Mouse (Mus musculus): ENCODE measurements around the gene Ddx47.

- TF ChIP-seq CTCF (IDR thresholded peaks at IDR 0.05; ENCODE audit: control insufficient read depth, insufficient read depth, insufficient replicate concordance, low read depth, low read length), result no peak
- TF ChIP-seq POLR2A (IDR thresholded peaks at IDR 0.05; ENCODE audit: control insufficient read depth, low read depth, low read length), result no peak
These were observed 47.5 kb upstream of the Ddx47 start for GRCm38 (mm10) chr6:134963910-134964309.

All from testis, adult 2 months (tissue).